Mouse (Mus musculus) testis, adult 10 weeks (tissue): ENCODE data around the gene Mrpl34. TPM values are rescaled to one million over a fixed set of nuclear protein-coding genes. Genes with fewer than 3 reads are reported as not detected.

Experiments
- polyA plus RNA-seq: library from polyadenylated mRNA; stranded (reverse); fragments of 350-450 nt; fragmentation: Illumina TruSeq; extraction: RNeasy Lipid Tissue Mini Kit (QIAGEN cat#74804); gene quantifications from one replicate; pipeline ENCODE4 v1.2.3, GENCODE M21; 2014; ENCODE audit warnings: low read depth, low replicate concordance

Gene Mrpl34
- 2.6 TPM for polyA plus RNA-seq

GRCm38 (mm10) chr8:71464513-71465500 is at the start of gene Mrpl34:
Mrpl34 (plus strand) TSS chr8:71464959.

DNA sequence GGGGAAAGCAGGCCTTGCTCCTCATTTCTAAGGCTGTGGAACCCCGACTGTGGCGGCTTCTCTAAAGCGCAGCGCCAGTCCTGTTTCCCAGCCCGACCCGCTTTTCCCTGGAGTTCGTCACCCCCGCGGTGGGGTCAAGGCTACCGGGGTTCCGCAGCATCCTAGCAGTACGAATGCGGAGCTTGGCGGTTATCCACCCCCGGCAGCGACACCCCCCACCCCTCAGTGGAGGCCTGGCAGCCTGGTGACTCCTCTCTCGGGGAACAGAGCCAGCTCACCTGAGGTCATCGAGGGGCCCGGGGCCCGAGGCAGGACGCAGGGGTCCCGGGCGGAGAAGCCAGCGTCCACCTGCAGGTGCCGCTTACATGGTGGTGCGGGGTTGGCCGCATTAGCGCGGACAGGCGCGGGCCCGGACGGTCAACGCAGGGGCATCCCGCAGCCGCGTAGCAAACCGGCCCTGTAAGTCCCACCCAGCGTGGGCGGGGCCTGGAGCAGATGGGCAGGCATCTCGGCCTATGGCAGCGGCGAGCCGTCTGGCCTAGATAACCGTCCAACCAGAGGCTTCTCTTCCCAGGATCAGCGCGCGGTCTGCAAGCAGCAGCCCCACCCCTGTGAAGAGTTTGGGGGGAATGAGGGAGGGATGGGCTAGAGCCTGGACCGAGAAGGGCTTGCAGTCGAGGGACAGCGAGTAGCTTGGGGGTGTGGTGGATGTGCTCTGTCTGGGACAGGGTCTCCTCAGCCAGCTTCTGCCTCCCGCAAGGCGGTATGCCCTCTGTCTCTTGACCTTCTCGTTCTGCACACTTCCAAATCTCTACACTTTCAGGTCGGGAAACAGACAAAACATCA is 1.3 kb upstream of the Mrpl34 start, which contains the start of gene Abhd8:
Gene Abhd8, minus strand, starts transcription at position 468 of the 846 bp plus-strand sequence.

DNA sequence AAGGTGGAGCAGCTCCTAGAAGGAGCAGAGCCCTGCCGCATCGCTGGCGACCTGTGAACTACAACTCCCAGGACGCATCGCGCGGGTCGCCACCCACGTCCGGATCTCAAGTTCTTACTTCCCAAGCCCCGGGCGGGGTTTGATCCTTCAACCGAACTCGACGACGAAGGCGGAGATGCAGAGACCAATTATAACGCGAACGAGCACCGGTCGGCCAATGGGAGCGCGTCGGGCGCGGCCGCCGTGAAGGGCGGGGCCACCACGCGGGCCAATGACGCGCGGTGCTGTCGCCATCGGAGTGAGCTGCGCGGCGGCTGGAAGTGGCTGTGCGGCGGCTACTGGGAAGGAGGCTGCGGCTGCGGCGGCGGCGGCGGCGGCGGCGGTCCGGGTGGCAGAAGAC is 4.2 kb downstream of the Mrpl34 start, which contains the start of gene Dda1:
Gene Dda1, plus strand, starts transcription at position 284 of the 400 bp plus-strand sequence.

DNA sequence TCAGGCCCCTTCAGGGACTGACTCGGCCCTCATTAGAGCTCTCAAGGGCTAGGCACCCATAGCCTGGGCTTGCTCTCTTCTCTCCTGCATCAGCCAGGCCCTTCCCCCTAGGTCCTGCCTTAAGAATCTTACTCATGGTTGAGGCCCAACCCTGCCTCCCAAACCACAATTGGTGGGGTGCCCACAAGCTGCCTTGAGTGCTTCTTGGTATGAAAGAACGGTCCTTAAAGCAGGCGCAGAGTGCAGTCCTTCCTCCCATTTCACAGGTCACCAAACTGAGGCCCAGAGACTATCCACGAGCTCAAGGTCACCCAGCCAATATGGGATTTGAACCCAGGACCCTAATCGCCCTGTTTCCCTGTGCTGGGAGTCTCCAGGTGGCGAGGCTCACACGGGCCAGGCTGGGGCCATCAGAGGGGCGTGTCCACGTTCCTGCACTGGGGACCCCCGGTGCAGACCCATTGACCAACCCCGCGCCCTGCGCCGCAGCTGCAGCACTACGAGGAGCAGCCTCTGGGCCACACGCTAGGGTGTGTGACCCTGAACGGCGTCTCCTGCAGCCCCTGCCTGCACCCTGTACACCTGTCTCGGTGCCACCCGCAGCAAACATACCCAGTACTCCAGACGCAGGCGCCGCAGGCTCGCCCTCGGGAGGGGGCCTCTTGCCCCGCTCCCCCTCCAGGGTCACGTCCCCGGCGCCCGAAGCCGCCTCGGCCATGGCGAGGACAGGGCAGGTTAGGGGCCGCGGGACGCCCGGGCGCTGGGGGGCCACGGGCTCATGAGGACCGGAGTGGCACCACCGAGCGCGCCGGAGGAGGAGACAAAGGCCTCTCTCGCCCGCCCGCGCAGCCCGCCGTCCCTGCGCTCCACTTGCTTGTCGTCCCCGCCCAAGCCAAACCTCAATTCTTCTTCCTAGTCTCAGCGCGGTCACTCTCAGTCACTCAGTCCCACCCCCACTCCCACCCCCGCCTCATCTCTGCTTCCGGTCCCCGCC is 20.7 kb downstream of the Mrpl34 start, which contains the start of gene Ano8:
Gene Ano8, minus strand, starts transcription at position 822 of the 994 bp plus-strand sequence.

GRCm38 (mm10) chr8:71487691-71488445 is 23.1 kb downstream of the Mrpl34 start, which contains the start of gene Gtpbp3:
Gtpbp3 (plus strand) TSS chr8:71488103.

DNA sequence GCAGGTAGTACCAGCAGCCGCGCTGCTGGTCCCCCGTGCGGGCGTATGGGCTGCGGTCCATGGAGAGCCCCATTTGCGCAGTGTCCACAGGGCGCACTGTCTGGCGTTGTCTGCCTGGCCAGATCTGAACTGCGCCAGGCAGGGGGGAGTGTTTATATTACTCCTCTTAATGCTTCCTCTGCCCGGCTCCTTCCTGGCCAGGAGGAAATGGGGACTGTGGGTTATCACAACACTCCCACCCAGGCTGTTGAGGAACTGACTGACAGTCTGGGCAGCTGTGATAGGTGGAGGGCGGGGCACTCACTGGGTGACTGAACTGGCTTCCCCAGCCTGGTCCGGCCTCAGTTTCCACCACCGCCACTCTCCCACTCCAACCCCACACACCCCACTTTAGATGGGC is 46.9 kb downstream of the Mrpl34 start, which contains the start of gene Plvap:
Gene Plvap, minus strand, starts transcription at position 109 of the 400 bp plus-strand sequence.

Other genes with a start within 250 kb of the Mrpl34 start
- gene Myo9b, start 192.2 kb upstream of the Mrpl34 start, polyA plus RNA-seq, result 3.1 TPM
- 3.9 TPM for gene Haus8, start 192.0 kb upstream of the Mrpl34 start, polyA plus RNA-seq
- gene Use1, start 98.1 kb upstream of the Mrpl34 start, polyA plus RNA-seq, result 4.1 TPM
- 6.8 TPM for gene Ocel1, start 93.7 kb upstream of the Mrpl34 start, polyA plus RNA-seq
- gene Nr2f6, start 83.0 kb upstream of the Mrpl34 start, polyA plus RNA-seq, result 1.0 TPM
- gene Ushbp1, start 69.2 kb upstream of the Mrpl34 start, polyA plus RNA-seq, result 0.08 TPM
- gene Babam1, start 68.1 kb upstream of the Mrpl34 start, polyA plus RNA-seq, result 10.7 TPM
- gene Ankle1, start 58.9 kb upstream of the Mrpl34 start, polyA plus RNA-seq, result 0.49 TPM
- 2.9 TPM for gene Abhd8, start 1.3 kb upstream of the Mrpl34 start, polyA plus RNA-seq
- gene Dda1, start 4.2 kb downstream of the Mrpl34 start, polyA plus RNA-seq, result 12.2 TPM
- gene Ano8, start 21.0 kb downstream of the Mrpl34 start, polyA plus RNA-seq, result 0.07 TPM
- 0.59 TPM for gene Gtpbp3, start 23.1 kb downstream of the Mrpl34 start, polyA plus RNA-seq
- gene Plvap, start 46.8 kb downstream of the Mrpl34 start, polyA plus RNA-seq, result not detected
- not detected for gene Ccdc194, start 60.8 kb downstream of the Mrpl34 start, polyA plus RNA-seq
- gene Bst2, start 72.5 kb downstream of the Mrpl34 start, polyA plus RNA-seq, result 0.88 TPM
- 1.1 TPM for gene Mvb12a, start 78.0 kb downstream of the Mrpl34 start, polyA plus RNA-seq
- 0.34 TPM for gene Tmem221, start 93.9 kb downstream of the Mrpl34 start, polyA plus RNA-seq
- 0.38 TPM for gene Nxnl1, start 101.6 kb downstream of the Mrpl34 start, polyA plus RNA-seq
- 2.4 TPM for gene Slc27a1, start 103.9 kb downstream of the Mrpl34 start, polyA plus RNA-seq
- gene Pgls, start 127.2 kb downstream of the Mrpl34 start, polyA plus RNA-seq, result 0.36 TPM
- 1.4 TPM for gene Fam129c, start 132.7 kb downstream of the Mrpl34 start, polyA plus RNA-seq
- 17.1 TPM for gene Colgalt1, start 146.0 kb downstream of the Mrpl34 start, polyA plus RNA-seq
- gene Unc13a, start 206.8 kb downstream of the Mrpl34 start, polyA plus RNA-seq, result 0.04 TPM
- gene Jak3, start 211.3 kb downstream of the Mrpl34 start, polyA plus RNA-seq, result 0.06 TPM
- 108 TPM for gene Insl3, start 224.3 kb downstream of the Mrpl34 start, polyA plus RNA-seq
- gene B3gnt3, start 236.8 kb downstream of the Mrpl34 start, polyA plus RNA-seq, result 0.13 TPM